Mouse (Mus musculus): ENCODE data around the gene Uspl1. TPM values are rescaled to one million over a fixed set of nuclear protein-coding genes. Genes with fewer than 3 reads are reported as not detected.

Gene Uspl1
- polyA plus RNA-seq, 1 experiment from 2014 or later: 37.5 TPM

Small RNA genes lying within 50 kb of the gene (microRNA-seq; reads per million reads assigned to microRNA genes)
- not detected for gene Gm24105

Other genes starting within 250 kb of the Uspl1 start
- gene Gm42791, start 189.2 kb upstream of the Uspl1 start, polyA plus RNA-seq (2015; fragmentation: Nextera tagmentation; extraction: Ambion mirVana): 0.94 and 1.3 TPM in 2 replicates
- 1,316 and 1,601 TPM in 2 replicates for gene Hmgb1, start 139 bp downstream of the Uspl1 start, polyA plus RNA-seq (2015; fragmentation: Nextera tagmentation; extraction: Ambion mirVana)
- gene Alox5ap, start 80.4 kb downstream of the Uspl1 start, polyA plus RNA-seq (2015; fragmentation: Nextera tagmentation; extraction: Ambion mirVana): 22.0 and 22.9 TPM in 2 replicates
- 1.2 and 1.6 TPM in 2 replicates for gene Medag, start 227.4 kb downstream of the Uspl1 start, polyA plus RNA-seq (2015; fragmentation: Nextera tagmentation; extraction: Ambion mirVana)

Data from lung, embryonic 16.5 days (tissue).